Mouse (Mus musculus) hindbrain, postnatal 0 days (tissue): ENCODE data around the gene Cask. TPM values are rescaled to one million over a fixed set of nuclear protein-coding genes. Genes with fewer than 3 reads are reported as not detected.

Experiments
- ATAC-seq: fragments of 200-750 bp; cut with Nextera tagmentation; 2 replicates; pipeline ENCODE4 v1.8.0; 2017; ENCODE audit warnings: mild to moderate bottlenecking, moderate TSS enrichment, moderate library complexity
- DNase-seq: peaks from one replicate; pipeline ENCODE4 v3.0.0-alpha.2; 2015; ENCODE audit warnings: low spot score
- H3K27ac ChIP-seq: fragments of 300-500 bp; sonication (generic); 2 replicates; pipeline ENCODE4 v1.5.1; 2014; ENCODE audit warnings: mild to moderate bottlenecking
- H3K27me3 ChIP-seq: fragments of 300-500 bp; sonication (generic); 2 replicates; pipeline ENCODE4 v1.6.1; 2014; ENCODE audit warnings: low read length, mixed read lengths; ENCODE audit not compliant: insufficient read depth
- H3K36me3 ChIP-seq: fragments of 300-500 bp; sonication (generic); 2 replicates; pipeline ENCODE4 v1.6.1; 2014; ENCODE audit warnings: low read length, mixed read lengths; ENCODE audit not compliant: insufficient read depth
- H3K4me1 ChIP-seq: fragments of 300-500 bp; sonication (generic); 2 replicates; pipeline ENCODE4 v1.6.1; 2014; ENCODE audit warnings: antibody characterized with exemption, low read length, mixed read lengths; ENCODE audit not compliant: insufficient read depth
- H3K4me2 ChIP-seq: fragments of 300-500 bp; sonication (generic); 2 replicates; pipeline ENCODE4 v1.6.1; 2014; ENCODE audit warnings: low read depth, mild to moderate bottlenecking, low read length, moderate library complexity, mixed read lengths
- H3K4me3 ChIP-seq: fragments of 300-500 bp; sonication (generic); 2 replicates; pipeline ENCODE4 v1.5.1; 2014; ENCODE audit warnings: low read length
- H3K9ac ChIP-seq: fragments of 300-500 bp; sonication (generic); replicated peaks from 2 replicates; pipeline ENCODE4 v1.6.1; 2014; ENCODE audit warnings: mild to moderate bottlenecking, low read length, moderate library complexity, mixed read lengths
- H3K9me3 ChIP-seq: fragments of 300-500 bp; sonication (generic); 2 replicates; pipeline ENCODE4 v1.6.1; 2016; ENCODE audit warnings: low read length, mixed read lengths
- CTCF ChIP-seq: IDR thresholded peaks from 2 replicates; pipeline ENCODE4 v1.5.1; 2016; ENCODE audit warnings: antibody characterized with exemption, control low read depth, low read depth
- WGBS: fragments of 180-500 bp; shearing (Covaris S2); extraction: QIAGEN DNeasy Blood & Tissue Kit; methylation state at CpG from one replicate; pipeline ENCODE4 v1.1.7; 2014; 5-methylcytosine and 5-hydroxymethylcytosine counted together
- polyA plus RNA-seq: library from polyadenylated mRNA; unstranded; fragments of >200 nt; fragmentation: Nextera tagmentation; extraction: Ambion mirVana; gene quantifications from 2 replicates; pipeline ENCODE4 v1.2.1, GENCODE M21; 2015
- total RNA-seq: library from RNA; depleted of rRNA; stranded (reverse); fragments of >200 nt; gene quantifications from 2 replicates; pipeline ENCODE4 v1.2.3, GENCODE M21; 2014

Gene Cask
- total and polyA plus RNA-seq, 2 experiments from 2014 or later = 70.8 to 97.0 TPM

DNA sequence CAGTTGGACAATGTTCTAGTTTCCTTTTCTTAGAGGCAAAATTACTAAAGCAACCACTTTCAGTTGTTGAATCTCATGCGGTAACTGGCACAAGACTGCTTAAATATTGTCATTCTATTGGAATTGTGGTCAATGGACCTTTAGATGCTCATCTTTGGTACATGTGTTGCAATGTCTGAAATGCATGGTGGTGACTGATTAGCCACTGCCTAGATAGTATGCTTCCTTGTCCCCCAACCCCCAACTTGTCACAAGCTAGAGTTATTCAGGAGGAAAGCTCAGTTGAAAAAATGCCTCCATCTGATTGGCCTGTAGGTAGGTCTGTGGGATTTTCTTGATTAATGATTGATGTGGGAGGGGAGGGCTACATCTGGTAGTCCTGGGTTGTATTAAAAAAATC, 233.9 kb downstream of the Cask start:
- no peak overlapping the region for H3K4me2 ChIP-seq
- H3K27me3 ChIP-seq = no peaks in the 10 kb centered on the region
- no peak for TF ChIP-seq CTCF
- DNase-seq (no peak), ATAC-seq (no peak)
- no peak overlapping the region for H3K27ac ChIP-seq
- no peaks in the 10 kb centered on the region for H3K9me3 ChIP-seq
- no peaks in the 10 kb centered on the region for H3K4me1 ChIP-seq
- H3K36me3 ChIP-seq = no peaks in the 10 kb centered on the region
- WGBS = 95% methylated on average over 1 of the region's 1 CpGs
- H3K9ac ChIP-seq = no peak overlapping the region
- no peak overlapping the region for H3K4me3 ChIP-seq

- H3K9me3 ChIP-seq = no peaks in the 10 kb centered on the region
- no peak overlapping the region for H3K27ac ChIP-seq
- no peak for TF ChIP-seq CTCF
- DNase-seq (no peak), ATAC-seq (no peak)
- no peak overlapping the region for H3K9ac ChIP-seq
- H3K4me1 ChIP-seq = no peaks in the 10 kb centered on the region
- no peak overlapping the region for H3K4me3 ChIP-seq
- no peak overlapping the region for H3K4me2 ChIP-seq
- WGBS = 53% methylated on average over 1 of the region's 1 CpGs
- H3K36me3 ChIP-seq = no peaks in the 10 kb centered on the region
- no peaks in the 10 kb centered on the region for H3K27me3 ChIP-seq
Measured at GRCm38 (mm10) chrX:13616726-13617125, 234.4 kb downstream of the Cask start.

DNA sequence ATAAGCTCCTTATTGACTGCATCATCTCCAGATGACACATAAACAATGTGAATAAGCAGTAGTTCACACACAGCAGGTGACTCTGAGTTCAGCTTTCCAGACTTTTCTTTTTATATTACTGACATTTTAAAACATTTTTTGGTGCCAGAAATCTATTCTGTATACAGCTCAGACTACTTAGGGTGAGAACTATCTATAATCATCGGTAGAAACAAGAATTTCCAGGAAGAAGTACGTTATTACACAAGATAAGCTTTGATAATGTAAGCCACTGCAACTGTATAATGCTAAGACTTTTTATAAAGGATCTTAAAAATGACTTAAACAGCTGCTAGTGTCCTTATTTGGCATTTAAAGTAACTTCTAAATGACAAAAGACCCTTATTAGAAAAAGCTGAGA, 239.1 kb downstream of the Cask start:
- Histone ChIP-seq H3K36me3 (no peaks in the 10 kb centered on the region), H3K4me2 (no peak overlapping the region), H3K27ac (no peak overlapping the region), H3K27me3 (no peaks in the 10 kb centered on the region; the same call in 1 of the 2 replicates), H3K9me3 (no peaks in the 10 kb centered on the region), H3K4me1 (no peaks in the 10 kb centered on the region), H3K9ac (no peak overlapping the region), H3K4me3 (no peak overlapping the region)
- 74% methylated on average over 2 of the region's 2 CpGs for WGBS
- DNase-seq (no peak), ATAC-seq (no peak)
- TF ChIP-seq CTCF = no peak

DNA sequence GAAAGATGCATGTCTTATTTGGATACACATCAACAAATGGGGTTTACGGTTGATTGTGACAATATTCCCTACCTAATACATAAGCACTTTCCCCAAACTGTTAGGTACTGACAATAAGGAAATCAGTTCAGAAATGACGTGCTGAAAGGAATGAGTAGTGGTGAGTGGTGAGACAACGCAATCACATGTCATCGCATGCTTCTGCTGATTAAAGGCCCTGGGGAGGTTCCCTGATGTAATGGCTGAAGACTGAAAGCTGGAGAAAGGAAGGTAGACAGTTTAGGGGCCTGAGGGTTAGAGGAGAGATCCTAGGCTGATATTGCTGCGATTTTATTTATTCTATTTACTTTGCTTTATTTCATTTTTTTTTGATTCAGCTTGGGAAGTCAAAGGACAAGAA, 240.1 kb downstream of the Cask start:
- H3K36me3 ChIP-seq = no peaks in the 10 kb centered on the region
- H3K9ac ChIP-seq = no peak overlapping the region
- DNase-seq (no peak), ATAC-seq (no peak)
- no peak overlapping the region for H3K27ac ChIP-seq
- H3K4me3 ChIP-seq = no peak overlapping the region
- H3K4me1 ChIP-seq = no peaks in the 10 kb centered on the region
- TF ChIP-seq CTCF = no peak
- H3K9me3 ChIP-seq = no peaks in the 10 kb centered on the region
- no peaks in the 10 kb centered on the region; the same call in 1 of the 2 replicates for H3K27me3 ChIP-seq
- no peak overlapping the region for H3K4me2 ChIP-seq
- WGBS = 87% methylated on average over 5 of the region's 5 CpGs

DNA sequence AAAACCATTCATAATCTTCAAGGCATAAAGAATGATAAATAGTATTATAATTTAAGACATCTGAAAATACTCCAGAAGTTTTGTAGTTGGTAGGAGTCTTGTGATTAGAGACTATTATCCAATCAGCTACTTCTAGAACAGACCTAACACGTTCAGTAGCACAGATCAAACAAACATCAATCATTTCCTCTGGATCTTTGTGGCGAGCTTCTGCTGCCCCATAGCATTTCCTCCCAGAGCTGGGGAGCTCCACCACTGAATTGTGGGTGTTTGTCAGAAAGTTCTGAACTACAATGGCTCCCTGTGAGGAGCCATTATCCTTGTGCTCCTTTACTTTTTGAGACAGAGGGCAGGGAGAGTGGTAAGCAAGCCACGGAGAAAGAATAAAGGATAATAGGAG, 243.4 kb downstream of the Cask start:
- TF ChIP-seq CTCF = no peak
- H3K36me3 ChIP-seq = no peaks in the 10 kb centered on the region
- no peak overlapping the region for H3K9ac ChIP-seq
- DNase-seq (no peak), ATAC-seq (no peak)
- 42% methylated on average over 3 of the region's 3 CpGs for WGBS
- H3K27me3 ChIP-seq = no peaks in the 10 kb centered on the region; the same call in 1 of the 2 replicates
- H3K9me3 ChIP-seq = no peaks in the 10 kb centered on the region
- H3K4me2 ChIP-seq = no peak overlapping the region
- no peaks in the 10 kb centered on the region for H3K4me1 ChIP-seq
- no peak overlapping the region for H3K4me3 ChIP-seq
- H3K27ac ChIP-seq = no peak overlapping the region

DNA sequence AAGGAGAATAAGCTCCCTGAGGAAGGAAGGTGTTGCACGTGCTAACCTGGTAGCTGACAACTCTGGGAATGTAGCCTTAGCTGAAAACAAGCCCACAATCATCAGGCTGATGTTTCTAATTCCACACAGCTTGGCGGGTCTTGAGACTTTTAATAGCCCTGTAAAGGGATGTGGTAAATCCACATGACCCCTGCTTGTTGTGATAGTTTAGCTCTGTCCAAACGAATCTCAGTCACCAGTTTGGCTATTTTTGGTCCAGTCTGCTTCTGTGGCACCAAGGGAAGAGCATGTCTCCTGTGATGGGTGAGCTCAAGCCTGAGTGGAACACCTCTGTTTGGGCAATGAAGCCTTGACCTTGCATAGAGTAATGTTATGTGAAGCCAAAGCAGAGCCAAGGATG, 244.4 kb downstream of the Cask start:
- Histone ChIP-seq H3K9ac (no peak overlapping the region), H3K4me1 (no peaks in the 10 kb centered on the region), H3K4me3 (no peak overlapping the region), H3K4me2 (no peak overlapping the region), H3K9me3 (no peaks in the 10 kb centered on the region), H3K36me3 (no peaks in the 10 kb centered on the region), H3K27ac (no peak overlapping the region), H3K27me3 (no peaks in the 10 kb centered on the region; the same call in 1 of the 2 replicates)
- no peak for ATAC-seq
- no peak for TF ChIP-seq CTCF
- 76% methylated on average over 3 of the region's 3 CpGs for WGBS
- DNase-seq = no peak

- no peak overlapping the region for H3K4me2 ChIP-seq
- ATAC-seq (no peak), DNase-seq (no peak)
- H3K4me1 ChIP-seq = no peaks in the 10 kb centered on the region
- H3K9ac ChIP-seq = no peak overlapping the region
- no peak overlapping the region for H3K27ac ChIP-seq
- no peak for TF ChIP-seq CTCF
- H3K27me3 ChIP-seq = no peaks in the 10 kb centered on the region
- WGBS = 82% methylated on average over 1 of the region's 1 CpGs
- no peaks in the 10 kb centered on the region for H3K9me3 ChIP-seq
- H3K4me3 ChIP-seq = no peak overlapping the region
- H3K36me3 ChIP-seq = no peaks in the 10 kb centered on the region
Measured at GRCm38 (mm10) chrX:13599966-13600365, 251.2 kb downstream of the Cask start.
